Mouse (Mus musculus): ENCODE results near the gene Mrps18c. TPM values are rescaled to one million over a fixed set of nuclear protein-coding genes. Genes with fewer than 3 reads are reported as not detected.

The Mrps18c gene
- total and polyA plus RNA-seq, 3 experiments, result 135 TPM; not detected in 1

GRCm38 (mm10) chr5:100753407-100753806 is 45.0 kb upstream of the Mrps18c start:
- no peak overlapping the region for H3K9ac ChIP-seq (ENCODE audit: control insufficient read depth, low read depth, low read length, poor library complexity, severe bottlenecking)
- H3K36me3 ChIP-seq (ENCODE audit: control insufficient read depth in 1 of 2, insufficient read depth in 2 of 2, low read length in 2 of 2), result no peaks in the 10 kb centered on the region
- no peaks in the 10 kb centered on the region for H3K27me3 ChIP-seq (ENCODE audit: control insufficient read depth in 1 of 2, insufficient read depth in 2 of 2, low read length in 2 of 2)
- H3K4me3 ChIP-seq (ENCODE audit: control insufficient read depth in 1 of 2, insufficient read depth in 1 of 2, low read depth in 2 of 2, low read length in 2 of 2), result no peak overlapping the region
- H3K9me3 ChIP-seq (replicated peaks; ENCODE audit: insufficient read depth, low read length), result no peaks in the 10 kb centered on the region
- DNase-seq (ENCODE audit: low read depth, low spot score), result no peak
- peaks cover 0 to 3% of the 10 kb centered on the region in 2 experiments; a peak in 2 of 4 replicates for H3K4me1 ChIP-seq (ENCODE audit: control insufficient read depth in 1 of 2, insufficient read depth in 2 of 2, low read length in 2 of 2)
- TF ChIP-seq JUND (IDR thresholded peaks at IDR 0.05; ENCODE audit: low read depth, low read length) (no peak), EP300 (IDR thresholded peaks at IDR 0.05; ENCODE audit: low read depth in 1 of 2, low read length in 2 of 2) (no peak), CHD1 (IDR thresholded peaks at IDR 0.05; ENCODE audit: low read depth, low read length) (no peak), TCF12 (IDR thresholded peaks at IDR 0.05; ENCODE audit: low read depth, low read length) (no peak), ETS1 (IDR thresholded peaks at IDR 0.05; ENCODE audit: low read depth, low read length) (no peak), USF1 (IDR thresholded peaks at IDR 0.05; ENCODE audit: low read depth, low read length) (no peak), ZNF384 (IDR thresholded peaks at IDR 0.05; ENCODE audit: low read depth, low read length) (no peak), CHD2 (IDR thresholded peaks at IDR 0.05; ENCODE audit: low read length) (no peak), GATA1 (IDR thresholded peaks at IDR 0.05; ENCODE audit: low read depth, low read length) (no peak), NRF1 (IDR thresholded peaks at IDR 0.05; ENCODE audit: insufficient read depth, low read depth, low read length, poor library complexity, severe bottlenecking) (no peak), E2F4 (IDR thresholded peaks at IDR 0.05; ENCODE audit: borderline replicate concordance, low read depth, low read length) (no peak), RCOR1 (IDR thresholded peaks at IDR 0.05; ENCODE audit: low read depth, low read length) (no peak)
- no peaks in the 10 kb centered on the region for H3K79me2 ChIP-seq (ENCODE audit: control insufficient read depth, insufficient read depth, low read length, poor library complexity)
- no peak overlapping the region for H3K27ac ChIP-seq (ENCODE audit: control insufficient read depth, low read depth, low read length)

DNA sequence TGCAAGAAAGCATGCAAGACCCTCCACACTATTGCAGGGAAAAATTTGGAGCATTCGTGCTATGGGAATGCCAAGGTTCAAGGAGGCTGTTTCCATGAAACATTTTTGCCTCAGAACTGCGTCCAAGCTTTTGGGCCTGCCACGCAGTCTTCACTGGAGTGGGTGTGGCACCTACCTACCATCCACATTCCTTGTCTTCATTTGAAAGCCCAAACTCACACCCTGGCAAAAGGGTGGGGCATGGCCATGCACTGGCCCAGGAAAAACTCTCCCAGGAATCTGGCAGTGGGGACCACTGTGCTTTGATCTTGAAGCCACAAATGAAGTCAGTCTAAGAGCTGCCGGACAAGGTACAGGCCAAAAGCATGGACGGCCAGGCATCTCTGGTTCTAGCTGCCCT is 40.3 kb upstream of the Mrps18c start:
- Histone ChIP-seq H3K4me1 (ENCODE audit: control insufficient read depth in 1 of 2, insufficient read depth in 2 of 2, low read length in 2 of 2) (no peaks in the 10 kb centered on the region), H3K27ac (ENCODE audit: control insufficient read depth, low read depth, low read length) (no peak overlapping the region), H3K27me3 (ENCODE audit: control insufficient read depth in 1 of 2, insufficient read depth in 2 of 2, low read length in 2 of 2) (no peaks in the 10 kb centered on the region), H3K4me3 (ENCODE audit: control insufficient read depth in 1 of 2, insufficient read depth in 1 of 2, low read depth in 2 of 2, low read length in 2 of 2) (no peak overlapping the region), H3K9ac (ENCODE audit: control insufficient read depth, low read depth, low read length, poor library complexity, severe bottlenecking) (no peak overlapping the region), H3K79me2 (ENCODE audit: control insufficient read depth, insufficient read depth, low read length, poor library complexity) (no peaks in the 10 kb centered on the region), H3K36me3 (ENCODE audit: control insufficient read depth in 1 of 2, insufficient read depth in 2 of 2, low read length in 2 of 2) (peaks cover 0 to 5% of the 10 kb centered on the region in 2 experiments; a peak in 2 of 4 replicates), H3K9me3 (replicated peaks; ENCODE audit: insufficient read depth, low read length) (no peaks in the 10 kb centered on the region)
- TF ChIP-seq E2F4 (IDR thresholded peaks at IDR 0.05; ENCODE audit: borderline replicate concordance, low read depth, low read length) (no peak), POLR2A (IDR thresholded peaks at IDR 0.05; ENCODE audit: control insufficient read depth in 1 of 2, insufficient read depth in 1 of 2, low read depth in 1 of 2, low read length in 2 of 2, poor library complexity in 1 of 2) (no peak), CHD2 (IDR thresholded peaks at IDR 0.05; ENCODE audit: low read length) (no peak), USF2 (IDR thresholded peaks at IDR 0.05; ENCODE audit: borderline replicate concordance in 1 of 2, insufficient read depth in 1 of 2, low read depth in 1 of 2, low read length in 2 of 2) (no peak), HCFC1 (IDR thresholded peaks at IDR 0.05; ENCODE audit: low read depth, low read length) (no peak), MXI1 (IDR thresholded peaks at IDR 0.05; ENCODE audit: low read depth, low read length) (no peak), GATA1 (IDR thresholded peaks at IDR 0.05; ENCODE audit: low read depth, low read length) (no peak), JUND (IDR thresholded peaks at IDR 0.05; ENCODE audit: low read depth, low read length) (no peak), ETS1 (IDR thresholded peaks at IDR 0.05; ENCODE audit: low read depth, low read length) (no peak), TBP (IDR thresholded peaks at IDR 0.05; ENCODE audit: low read depth, low read length) (no peak), SMC3 (IDR thresholded peaks at IDR 0.05; ENCODE audit: low read depth, low read length) (no peak)
- DNase-seq (ENCODE audit: low read depth, low spot score), result no peak

Measured in MEL (cell line).